Mouse (Mus musculus) megakaryocyte, adult 5-6 weeks (primary cell): Measurements from ENCODE around the gene Pxn. TPM values are rescaled to one million over a fixed set of nuclear protein-coding genes. Genes with fewer than 3 reads are reported as not detected.

ENCODE experiments used
- ATAC-seq: 2 replicates; pipeline ENCODE4 v1.8.0; 2016; ENCODE audit warnings: mild to moderate bottlenecking, inconsistent platforms; ENCODE audit not compliant: poor library complexity, severe bottlenecking
- total RNA-seq, 2 experiments: library from RNA; stranded (forward) in 1 of 2; stranded (reverse) in 1 of 2; fragments of 153-499, 151-499 nt in 1 of 2; fragments of 221-1000, 200-1000 nt in 1 of 2; gene quantifications; 2 replicates each; pipeline versions ENCODE4 v1.2.3 to v1.2.4; 2015 to 2017

Gene Pxn
- total RNA-seq, 2 experiments from 2014 or later = 93.8 to 199 TPM

- no peak for ATAC-seq
These were observed 42.2 kb downstream of the Pxn start for GRCm38 (mm10) chr5:115548501-115549285.

DNA sequence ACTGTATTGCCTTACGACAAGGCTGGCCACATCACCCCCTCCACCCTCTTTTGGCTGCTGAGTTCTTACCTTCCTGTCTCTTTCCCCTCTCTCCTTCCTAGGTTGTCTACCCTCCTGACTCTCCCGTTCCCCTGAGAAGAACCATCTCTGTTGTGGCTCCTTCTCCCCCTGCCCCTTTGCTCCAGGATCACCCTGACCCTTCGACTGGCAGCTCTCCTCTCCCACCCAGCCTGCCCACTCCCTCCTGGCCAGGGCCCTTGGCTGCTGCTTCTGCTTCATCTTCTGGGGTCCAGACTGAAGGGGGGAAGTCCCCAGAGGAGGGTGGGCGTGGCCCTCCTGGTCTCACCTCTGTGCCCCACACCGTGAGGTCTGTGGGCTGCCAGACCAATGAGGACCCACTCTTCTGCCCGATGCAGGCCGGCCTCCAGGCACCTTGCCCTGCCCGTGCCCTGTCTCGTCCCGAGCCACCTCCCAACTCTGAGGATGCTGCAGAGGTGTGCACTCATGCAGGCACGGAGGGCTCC, 44.1 kb downstream of the Pxn start:
- no peak for ATAC-seq

- ATAC-seq = no peak
These were observed 44.9 kb downstream of the Pxn start for GRCm38 (mm10) chr5:115551386-115551785.

GRCm38 (mm10) chr5:115551799-115552198, 45.3 kb downstream of the Pxn start:
- ATAC-seq = no peak

- ATAC-seq = no peak
These were observed 47.4 kb downstream of the Pxn start for GRCm38 (mm10) chr5:115553801-115554420.

- ATAC-seq = no peak
These were observed 48.2 kb downstream of the Pxn start for GRCm38 (mm10) chr5:115554536-115555291.

- peak; percentile 30 for ATAC-seq
These were observed 49.7 kb downstream of the Pxn start for GRCm38 (mm10) chr5:115556217-115556616.

GRCm38 (mm10) chr5:115558182-115558794, 51.8 kb downstream of the Pxn start:
- no peak for ATAC-seq

DNA sequence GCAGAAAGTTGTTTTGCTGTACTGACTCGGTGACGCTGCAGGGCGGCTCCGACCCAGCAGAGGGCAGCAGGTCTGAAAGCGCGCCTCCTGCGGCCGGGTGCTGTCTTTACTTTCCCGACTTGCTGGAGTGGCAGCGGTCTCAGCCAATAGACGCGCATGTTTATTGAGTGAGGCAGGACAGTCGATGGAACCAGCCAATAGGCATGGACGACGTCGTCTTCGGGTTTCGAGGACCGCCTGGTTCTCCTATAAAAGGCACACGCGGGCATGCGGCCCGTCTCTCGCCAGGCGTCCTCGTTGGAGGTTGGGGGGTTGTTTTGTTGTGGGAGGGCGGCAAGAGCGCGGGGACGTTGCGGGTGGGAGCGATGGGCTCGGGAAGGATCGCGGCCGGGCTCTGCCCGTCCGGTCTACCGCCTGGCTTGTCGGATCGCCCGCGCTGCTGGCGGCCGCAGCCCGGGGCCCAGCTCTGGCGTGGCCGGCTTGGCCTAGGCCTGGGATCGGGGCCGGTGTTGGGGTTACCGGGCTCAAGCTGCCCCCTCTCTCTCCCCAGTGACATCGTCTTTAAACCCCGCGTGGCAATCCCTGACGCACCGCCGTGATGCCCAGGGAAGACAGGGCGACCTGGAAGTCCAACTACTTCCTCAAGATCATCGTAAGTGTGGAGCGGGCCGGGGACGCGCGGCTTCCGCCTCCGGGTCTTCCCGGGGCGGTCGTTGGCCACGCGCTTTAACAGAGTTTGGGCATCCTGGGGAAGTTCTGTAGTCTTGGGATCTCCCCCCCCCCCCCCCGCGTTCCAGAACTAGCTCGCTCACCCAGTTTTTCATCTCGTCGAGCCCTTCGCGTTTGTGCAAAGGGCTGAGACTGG, 53.0 kb downstream of the Pxn start, which contains the start of gene Rplp0:
Gene Rplp0, plus strand, starts transcription at position 231 of the 865 bp plus-strand sequence.
- ATAC-seq = peak; percentile 98

GRCm38 (mm10) chr5:115560336-115560905, 53.9 kb downstream of the Pxn start:
- no peak for ATAC-seq

DNA sequence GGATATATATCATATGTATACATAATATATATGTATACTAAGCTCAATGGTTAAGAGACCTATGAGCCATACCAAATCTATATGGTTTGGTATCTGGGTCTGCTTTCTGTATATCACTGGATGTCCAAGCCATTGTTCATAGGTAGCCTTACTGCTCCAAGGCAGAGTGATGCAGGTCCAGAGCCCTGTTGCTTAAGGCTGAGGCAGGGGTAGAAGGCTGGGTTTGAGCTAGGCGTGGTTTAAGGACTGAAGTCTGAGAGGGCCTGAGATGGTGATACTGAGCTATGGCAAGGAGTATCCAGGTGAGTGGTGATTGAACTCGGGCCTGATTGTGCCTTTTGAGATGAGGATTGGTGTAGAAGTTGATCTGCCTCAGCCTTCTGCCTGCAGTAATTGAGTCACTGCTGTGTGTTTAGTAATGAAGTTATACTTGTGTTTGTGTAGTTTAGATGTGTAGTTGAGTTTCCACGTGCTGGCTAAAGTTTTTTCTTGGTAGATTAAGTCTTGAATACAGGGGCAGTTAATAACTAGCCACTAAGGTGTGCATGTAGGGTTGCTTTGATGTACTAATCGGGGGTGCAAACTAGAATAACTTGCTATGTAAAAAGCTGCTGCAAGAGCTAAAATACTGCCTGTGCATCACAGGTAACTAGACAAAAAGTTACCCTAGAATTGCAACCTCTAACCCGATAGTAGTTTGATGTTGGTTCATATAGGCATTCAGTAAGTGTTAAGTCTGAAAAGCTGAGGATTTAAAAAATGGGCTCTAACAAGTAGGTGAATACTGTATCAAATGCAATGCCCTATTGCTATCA, 57.5 kb downstream of the Pxn start:
- no peak for ATAC-seq

DNA sequence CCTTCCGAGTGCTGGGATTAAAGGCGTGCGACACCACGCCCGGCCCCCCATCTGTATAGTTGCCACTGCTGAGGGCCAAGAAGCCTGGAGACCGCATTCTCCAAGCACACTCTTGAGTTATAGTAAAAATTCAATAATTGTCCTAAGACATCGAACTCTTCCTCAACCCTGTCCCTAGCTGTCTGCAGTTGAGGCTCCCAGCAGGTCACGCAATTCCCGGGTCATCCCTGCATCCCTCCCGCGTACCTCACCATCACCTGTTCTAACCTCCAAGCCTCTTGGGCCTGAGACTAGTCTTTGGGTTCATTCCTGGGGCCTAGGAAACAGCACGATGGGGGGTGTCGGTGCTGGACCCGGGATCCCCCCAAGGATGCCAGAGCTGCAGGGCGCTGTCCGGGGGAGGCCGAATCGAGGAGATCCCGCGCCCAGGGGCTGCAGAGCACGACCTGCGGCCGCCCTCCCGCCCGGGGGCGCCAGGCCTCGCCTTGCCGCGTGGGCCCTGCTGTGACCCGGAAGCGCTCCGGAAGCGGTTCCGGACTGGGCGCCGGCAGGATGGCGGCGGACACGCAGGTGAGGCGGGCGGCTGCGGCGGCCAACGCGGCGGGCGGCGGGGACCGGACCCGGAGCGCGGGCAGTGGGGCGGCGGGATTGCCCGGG, 58.4 kb downstream of the Pxn start, which contains the start of gene Gcn1l1:
Gene Gcn1l1, plus strand, starts transcription at position 518 of the 657 bp plus-strand sequence.
- peak; percentile 94 for ATAC-seq

GRCm38 (mm10) chr5:115565403-115565802, 58.9 kb downstream of the Pxn start:
- ATAC-seq = peak; percentile 2; the same call in 1 of the 2 replicates

DNA sequence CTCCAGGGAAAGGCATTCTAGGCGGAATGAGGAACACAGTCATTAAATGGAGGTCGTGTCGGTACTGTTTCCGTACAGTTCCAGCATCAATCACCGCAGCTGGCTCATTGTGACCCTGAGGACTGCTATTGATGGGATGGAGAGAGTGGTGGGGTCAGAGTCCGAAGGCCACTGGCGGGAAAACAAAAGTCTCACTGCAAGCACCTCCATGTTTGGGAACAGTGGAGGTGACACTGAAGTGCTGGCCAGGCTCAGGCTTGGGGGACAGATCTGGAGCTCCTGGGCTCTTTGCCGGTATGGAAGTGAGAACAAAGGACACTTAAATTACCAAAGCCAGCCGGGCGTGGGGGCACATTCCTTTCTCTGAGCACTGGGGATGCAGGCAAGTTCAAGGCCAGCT, 62.2 kb downstream of the Pxn start:
- no peak for ATAC-seq

GRCm38 (mm10) chr5:115569308-115569707, 62.8 kb downstream of the Pxn start:
- no peak for ATAC-seq

DNA sequence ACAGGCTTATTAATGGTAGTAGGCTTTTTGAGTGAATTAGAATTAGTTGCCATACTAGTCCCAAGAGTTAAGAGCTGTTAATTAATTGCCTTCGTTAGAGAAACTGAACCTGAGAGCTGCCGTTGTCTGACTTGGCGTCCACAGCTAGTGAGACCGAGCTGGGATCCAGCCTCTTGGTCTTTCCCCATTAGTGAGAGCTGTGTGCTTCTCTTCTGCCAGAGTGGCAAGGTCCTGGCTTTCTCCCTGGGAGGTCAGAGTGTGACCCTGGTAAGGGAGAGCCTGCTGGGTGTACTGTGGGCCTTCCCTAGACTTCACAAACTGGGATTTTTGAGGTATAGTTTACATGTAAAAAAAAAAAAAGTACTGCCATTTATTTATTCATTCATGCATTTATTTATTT, 63.2 kb downstream of the Pxn start:
- no peak for ATAC-seq

- ATAC-seq = no peak
These were observed 64.6 kb downstream of the Pxn start for GRCm38 (mm10) chr5:115571086-115571485.
